Mouse (Mus musculus) liver, adult 2 months (tissue): ENCODE data around the gene Pgm2l1.

Experiments
- CTCF ChIP-seq: fragments of 200-500 bp; IDR thresholded peaks from 2 replicates; pipeline ENCODE4 v1.5.1; 2011; ENCODE audit warnings: low read depth, low read length, control low read depth
- POLR2A ChIP-seq: fragments of 200-500 bp; IDR thresholded peaks from 2 replicates; pipeline ENCODE4 v1.6.1; 2011; ENCODE audit warnings: low read length, control low read depth; ENCODE audit not compliant: insufficient read depth; ENCODE audit errors: extremely low read depth

DNA sequence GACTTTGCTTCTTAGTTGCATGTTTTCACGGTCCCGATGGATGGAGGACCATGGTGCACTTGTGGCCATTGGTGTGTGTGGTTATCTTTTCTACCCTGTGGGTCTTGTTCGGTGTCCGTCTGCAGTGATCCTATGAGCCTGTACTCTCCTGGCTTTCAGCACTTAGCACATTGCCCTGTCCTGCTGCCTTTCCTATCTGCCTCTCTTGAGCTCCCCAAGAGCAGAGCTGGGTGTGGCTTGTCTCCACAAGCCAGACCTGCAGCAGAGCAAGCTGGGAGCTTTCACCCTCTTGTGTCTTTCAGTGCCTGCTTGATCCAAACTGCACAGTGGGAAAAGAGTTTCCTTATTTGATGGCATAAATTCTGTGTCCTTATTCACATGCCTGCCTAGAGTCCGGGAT is 90.3 kb downstream of the Pgm2l1 start:
- TF ChIP-seq POLR2A (no peak), CTCF (no peak)
